Mouse (Mus musculus) MEL (cell line): ENCODE measurements around the gene Fhdc1.

Source experiments
- CHD1 ChIP-seq: IDR thresholded peaks from 2 replicates; pipeline ENCODE4 v1.6.1; 2012; ENCODE audit warnings: low read depth, mild to moderate bottlenecking, inconsistent platforms, low read length, improper control_type of control experiment
- MAFK ChIP-seq: IDR thresholded peaks from 2 replicates; pipeline ENCODE4 v1.6.1; 2011; ENCODE audit warnings: low read depth, mild to moderate bottlenecking, low read length, improper control_type of control experiment, borderline replicate concordance
- POLR2A ChIP-seq, 2 experiments: IDR thresholded peaks; 2 replicates each; pipeline ENCODE4 v1.6.1; 2011 to 2012; ENCODE audit warnings: low read length in 2 of 2, mild to moderate bottlenecking in 2 of 2, control low read depth in 1 of 2, improper control_type of control experiment in 1 of 2, low read depth in 1 of 2, moderate library complexity in 1 of 2; ENCODE audit not compliant: control insufficient read depth in 1 of 2, insufficient read depth in 1 of 2, poor library complexity in 1 of 2
- TAL1 ChIP-seq: IDR thresholded peaks from 2 replicates; pipeline ENCODE4 v1.6.1; 2012; ENCODE audit warnings: mild to moderate bottlenecking, inconsistent platforms, low read length, moderate library complexity, mixed read lengths
- UBTF ChIP-seq: IDR thresholded peaks from 2 replicates; pipeline ENCODE4 v1.6.1; 2012; ENCODE audit warnings: low read depth, mild to moderate bottlenecking, inconsistent platforms, low read length, improper control_type of control experiment, moderate library complexity, borderline replicate concordance; ENCODE audit not compliant: insufficient read depth

- TF ChIP-seq UBTF (no peak), CHD1 (no peak), TAL1 (no peak), POLR2A (IDR thresholded peaks at IDR 0.05; ENCODE audit: control insufficient read depth in 1 of 2, insufficient read depth in 1 of 2, low read depth in 1 of 2, low read length in 2 of 2, poor library complexity in 1 of 2) (no peak), MAFK (no peak)
Observed at GRCm38 (mm10) chr3:84492657-84493056, 12.4 kb upstream of the Fhdc1 start.
